ENCODE assay signal across 18 mouse cellular contexts in genomic region chr11:63402741-63403140, GRCm38 (mm10).
DNase-seq lines count a peak whose midpoint lies in the region; ATAC-seq lines count a peak whose summit lies in the region.
"Had no signal": no experiment of that assay in that cellular context is flagged by ENCODE, and none has a peak within 500 bp of the region (broad histone marks: within the 10 kb centered on the region; RNA-seq: fewer than 3 reads in every experiment).

No protein-coding gene starts in this region.

- DNase-seq in heart, adult 11 months = peak; percentile 54
- no peak for DNase-seq in heart, postnatal 4 days
- DNase-seq in retina, postnatal 1 day = peak; percentile 46
- no peak for DNase-seq in retina, embryonic 14.5 days (ENCODE audit: low spot score)
- no peak for DNase-seq in thymus, postnatal 25 days
- DNase-seq: adrenal gland, adult 2 months; adrenal gland, postnatal 14 days; cerebellum, adult 11 months; cerebellum, adult 2 months; cerebellum, adult 9-11 months; cerebellum, postnatal 25 days; forebrain, postnatal 0 days; gastrocnemius, adult 2 months; gastrocnemius, postnatal 14 days had no signal

- ATAC-seq in megakaryocyte progenitor cell, adult 5-6 weeks (replicated peaks; ENCODE audit: poor library complexity) = peak; percentile 70
- ATAC-seq: forebrain, embryonic 14.5 days; forebrain, postnatal 0 days; hindbrain, postnatal 0 days; inflammation-experienced regulatory T-cells, adult 6 months had no signal

Comparison
In these comparisons a context has a peak if more than half of its experiments do, and no peak if none do; other contexts are left out.
1. DNase-seq: peak in heart, adult 11 months (single experiment) and retina, postnatal 1 day (single experiment); none in heart, postnatal 4 days (single experiment), retina, embryonic 14.5 days (single experiment) and thymus, postnatal 25 days (single experiment).